Comparison of ENCODE assay signal across 35 mouse cellular contexts in the genomic region with DNA sequence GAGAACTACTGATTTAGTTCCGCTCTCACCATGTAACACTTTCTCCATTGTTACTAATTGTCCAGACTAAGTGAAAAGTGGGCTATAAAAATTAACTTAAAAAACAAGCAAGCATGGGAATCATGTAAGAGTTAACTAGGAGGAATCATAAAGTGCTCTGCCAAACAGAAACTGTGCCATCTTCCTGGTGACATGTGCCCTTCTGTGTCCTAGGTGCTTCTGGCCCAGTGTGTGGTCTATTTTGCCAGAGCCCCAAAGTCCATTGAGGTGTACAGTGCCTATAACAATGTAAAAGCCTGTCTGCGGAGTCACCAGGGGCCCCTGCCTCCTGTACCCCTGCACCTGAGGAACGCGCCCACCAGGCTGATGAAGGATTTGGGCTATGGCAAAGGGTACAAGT. TPM values are rescaled to one million over a fixed set of nuclear protein-coding genes. Genes with fewer than 3 reads are reported as not detected.
"Had no signal": no experiment of that assay in that cellular context is flagged by ENCODE, and none has a peak within 500 bp of the region (broad histone marks: within the 10 kb centered on the region; RNA-seq: fewer than 3 reads in every experiment).

No protein-coding gene starts in this region.

- H3K4me2 ChIP-seq: embryonic facial prominence, embryonic 12.5 days; embryonic facial prominence, embryonic 13.5 days; embryonic facial prominence, embryonic 15.5 days; forebrain, embryonic 12.5 days; forebrain, embryonic 13.5 days; forebrain, embryonic 15.5 days had no signal

- H3K4me1 ChIP-seq: embryonic facial prominence, embryonic 12.5 days; embryonic facial prominence, embryonic 13.5 days; embryonic facial prominence, embryonic 15.5 days; forebrain, embryonic 10.5 days; forebrain, embryonic 12.5 days; forebrain, embryonic 13.5 days; forebrain, embryonic 15.5 days; heart, embryonic 10.5 days had no signal

- H3K27me3 ChIP-seq: embryonic facial prominence, embryonic 12.5 days; embryonic facial prominence, embryonic 13.5 days; embryonic facial prominence, embryonic 15.5 days; forebrain, embryonic 12.5 days; forebrain, embryonic 13.5 days; forebrain, embryonic 15.5 days had no signal

- ATAC-seq: forebrain, embryonic 13.5 days; forebrain, embryonic 14.5 days; forebrain, embryonic 15.5 days; forebrain, embryonic 16.5 days; forebrain, postnatal 0 days had no signal

- H3K4me3 ChIP-seq: embryonic facial prominence, embryonic 12.5 days; embryonic facial prominence, embryonic 13.5 days; embryonic facial prominence, embryonic 15.5 days; erythroblast, embryonic 14.5 days; forebrain, embryonic 10.5 days; forebrain, embryonic 12.5 days; forebrain, embryonic 13.5 days; forebrain, embryonic 15.5 days; gastrocnemius, adult 2 months; heart, adult 2 months; heart, embryonic 10.5 days had no signal

- H3K27ac ChIP-seq: embryonic facial prominence, embryonic 12.5 days; embryonic facial prominence, embryonic 13.5 days; embryonic facial prominence, embryonic 15.5 days; forebrain, embryonic 10.5 days; forebrain, embryonic 12.5 days; forebrain, embryonic 13.5 days; forebrain, embryonic 15.5 days; gastrocnemius, adult 2 months; heart, adult 2 months; heart, embryonic 10.5 days had no signal

- H3K9me3 ChIP-seq: embryonic facial prominence, embryonic 12.5 days; embryonic facial prominence, embryonic 13.5 days; embryonic facial prominence, embryonic 15.5 days; forebrain, embryonic 10.5 days; forebrain, embryonic 12.5 days; forebrain, embryonic 13.5 days; forebrain, embryonic 15.5 days; heart, embryonic 10.5 days had no signal

- H3K9ac ChIP-seq: embryonic facial prominence, embryonic 12.5 days; embryonic facial prominence, embryonic 13.5 days; embryonic facial prominence, embryonic 15.5 days; forebrain, embryonic 12.5 days; forebrain, embryonic 13.5 days; forebrain, embryonic 15.5 days; forebrain, postnatal 0 days had no signal

- DNase-seq: cerebellum, adult 2 months; cerebellum, adult 8-10 months; cerebellum, adult 9-10 months; cerebellum, adult 9-11 months; cerebellum, postnatal 10 days; cerebellum, postnatal 14 days; cerebellum, postnatal 25 days; cerebellum, postnatal 36 days; embryo, embryonic 11 days; forebrain, postnatal 0 days; gastrocnemius, adult 2 months; gastrocnemius, postnatal 10 days; gastrocnemius, postnatal 14 days; gastrocnemius, postnatal 25 days; gastrocnemius, postnatal 36 days; heart, adult 18-20 months; heart, adult 2 months had no signal

RNA-seq across cellular contexts. Expression of a gene that starts 19.0 kb away (rescaled TPM):
- total RNA-seq: common myeloid progenitor, adult 5-6 weeks; forebrain, postnatal 0 days; gastrocnemius, adult 18-20 months; gastrocnemius, adult 2 months; gastrocnemius, adult 8-10 months; gastrocnemius, postnatal 10 days; gastrocnemius, postnatal 14 days; gastrocnemius, postnatal 25 days; gastrocnemius, postnatal 36 days; granulocyte monocyte progenitor cell, adult 5-6 weeks; heart, adult 18-20 months; heart, adult 2 months; heart, adult 8-10 months had no signal
- polyA plus RNA-seq: embryonic facial prominence, embryonic 12.5 days; embryonic facial prominence, embryonic 13.5 days; embryonic facial prominence, embryonic 14.5 days; embryonic facial prominence, embryonic 15.5 days; erythroblast, embryonic 14.5 days; forebrain, embryonic 10.5 days; forebrain, embryonic 11.5 days; forebrain, embryonic 12.5 days; forebrain, embryonic 13.5 days; forebrain, embryonic 14.5 days; forebrain, embryonic 15.5 days; forebrain, embryonic 16.5 days; forebrain, postnatal 0 days; heart, adult 2 months; heart, embryonic 10.5 days had no signal

RNA-seq across cellular contexts. Expression of a gene that starts 29.3 kb away (rescaled TPM):
- polyA plus RNA-seq: erythroblast, embryonic 14.5 days had no signal

RNA-seq across cellular contexts. Expression of a gene that starts 37.9 kb away (rescaled TPM):
- total RNA-seq: common myeloid progenitor, adult 5-6 weeks; granulocyte monocyte progenitor cell, adult 5-6 weeks had no signal
- polyA plus RNA-seq: erythroblast, embryonic 14.5 days; forebrain, embryonic 10.5 days; forebrain, embryonic 13.5 days; forebrain, embryonic 14.5 days; forebrain, embryonic 16.5 days; heart, embryonic 10.5 days had no signal
